Mouse (Mus musculus) hindbrain, embryonic 16.5 days (tissue): ENCODE results near the gene Ntn4. TPM values are rescaled to one million over a fixed set of nuclear protein-coding genes. Genes with fewer than 3 reads are reported as not detected.

Experiments used
- ATAC-seq: fragments of 200-750 bp; cut with Nextera tagmentation; 2 replicates; pipeline ENCODE4 v1.8.0; 2017; ENCODE audit warnings: moderate TSS enrichment, moderate library complexity
- H3K27ac ChIP-seq: fragments of 300-500 bp; sonication (generic); 2 replicates; pipeline ENCODE4 v1.5.1; 2014; ENCODE audit warnings: low read depth, mild to moderate bottlenecking, control low read depth, low read length, moderate library complexity
- H3K27me3 ChIP-seq: fragments of 300-500 bp; sonication (generic); replicated peaks from 2 replicates; pipeline ENCODE4 v1.6.1; 2014; ENCODE audit warnings: low read length; ENCODE audit not compliant: control insufficient read depth, insufficient read depth
- H3K36me3 ChIP-seq: fragments of 300-500 bp; sonication (generic); 2 replicates; pipeline ENCODE4 v1.6.1; 2014; ENCODE audit warnings: mild to moderate bottlenecking, low read length, moderate library complexity, mixed read lengths; ENCODE audit not compliant: control insufficient read depth, insufficient read depth
- H3K4me1 ChIP-seq: fragments of 300-500 bp; sonication (generic); 2 replicates; pipeline ENCODE4 v1.6.1; 2014; ENCODE audit warnings: low read depth, low read length; ENCODE audit not compliant: control insufficient read depth, insufficient read depth
- H3K4me2 ChIP-seq: fragments of 300-500 bp; sonication (generic); 2 replicates; pipeline ENCODE4 v1.6.1; 2014; ENCODE audit warnings: mild to moderate bottlenecking, low read length, control low read depth, moderate library complexity
- H3K4me3 ChIP-seq: fragments of 300-500 bp; sonication (generic); 2 replicates; pipeline ENCODE4 v1.5.1; 2014; ENCODE audit warnings: mild to moderate bottlenecking, low read length, control low read depth, moderate library complexity
- H3K9ac ChIP-seq: fragments of 300-500 bp; sonication (generic); 2 replicates; pipeline ENCODE4 v1.6.1; 2014; ENCODE audit warnings: low read depth, mild to moderate bottlenecking, control low read depth, low read length, moderate library complexity
- H3K9me3 ChIP-seq: fragments of 300-500 bp; sonication (generic); 2 replicates; pipeline ENCODE4 v1.6.1; 2014; ENCODE audit warnings: mild to moderate bottlenecking, low read length, moderate library complexity; ENCODE audit not compliant: control insufficient read depth
- WGBS: fragments of 180-500 bp; shearing (Covaris S2); extraction: QIAGEN DNeasy Blood & Tissue Kit; methylation state at CpG from one replicate; pipeline ENCODE4 v1.1.7; 2014; 5-methylcytosine and 5-hydroxymethylcytosine counted together
- polyA plus RNA-seq: library from polyadenylated mRNA; unstranded; fragments of >200 nt; fragmentation: Nextera tagmentation; extraction: Ambion mirVana; gene quantifications from 2 replicates; pipeline ENCODE4 v1.2.1, GENCODE M21; 2015

The Ntn4 gene
- polyA plus RNA-seq, 1 experiment from 2014 or later: 0.81 TPM

DNA sequence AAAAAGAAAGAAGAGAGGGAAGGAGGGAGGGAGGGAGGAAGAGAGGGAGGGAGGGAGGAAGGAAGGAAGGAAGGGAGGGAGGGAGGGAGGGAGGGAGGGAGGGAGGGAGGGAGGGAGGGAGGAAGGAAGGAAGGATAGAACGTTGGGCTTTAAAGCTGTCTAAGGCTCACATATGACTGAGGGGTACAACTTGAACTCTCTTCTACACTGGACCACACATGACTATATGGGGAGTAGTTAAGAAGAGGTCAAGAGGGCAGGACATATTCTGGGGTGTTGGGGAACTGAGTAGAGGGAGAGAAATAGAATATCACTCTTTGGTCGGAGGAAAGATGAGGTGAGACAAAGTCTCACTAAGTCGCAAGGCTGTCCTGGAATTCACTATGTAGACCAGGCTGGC, 132.0 kb downstream of the Ntn4 start:
- no peaks in the 10 kb centered on the region for H3K36me3 ChIP-seq
- H3K4me3 ChIP-seq: no peak overlapping the region
- WGBS: 70% methylated on average over 3 of the region's 3 CpGs
- no peak overlapping the region for H3K4me2 ChIP-seq
- H3K9ac ChIP-seq: no peak overlapping the region
- no peaks in the 10 kb centered on the region for H3K27me3 ChIP-seq
- peaks cover 4% of the 10 kb centered on the region; the same call in 1 of the 2 replicates for H3K4me1 ChIP-seq
- no peak overlapping the region for H3K27ac ChIP-seq
- no peak for ATAC-seq
- no peaks in the 10 kb centered on the region for H3K9me3 ChIP-seq

DNA sequence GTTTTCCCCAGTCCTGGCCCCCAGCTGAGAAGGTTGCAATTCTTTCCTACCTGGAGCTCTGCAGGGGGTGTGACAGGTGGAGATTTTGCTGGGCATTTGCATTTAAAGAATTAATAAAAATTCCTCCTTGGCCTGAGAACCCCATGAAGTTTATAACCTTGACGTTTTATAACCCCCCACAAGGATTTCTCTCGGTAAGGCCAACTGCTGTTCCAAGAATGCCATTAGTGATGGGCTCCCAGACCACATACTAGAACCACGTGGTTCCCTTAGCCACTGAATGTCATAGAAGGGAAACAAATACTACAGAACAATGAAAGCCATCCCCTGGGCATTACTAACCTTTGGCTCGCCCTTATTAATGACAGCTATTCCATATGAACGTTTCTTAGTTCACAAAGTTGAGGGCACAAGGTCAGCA, 136.3 kb downstream of the Ntn4 start:
- WGBS: 30% methylated on average over 5 of the region's 5 CpGs
- Histone ChIP-seq H3K4me3 (no peak overlapping the region), H3K9ac (no peak overlapping the region), H3K36me3 (no peaks in the 10 kb centered on the region), H3K4me2 (no peak overlapping the region), H3K27me3 (no peaks in the 10 kb centered on the region), H3K27ac (no peak overlapping the region), H3K4me1 (peaks cover 4% of the 10 kb centered on the region; the same call in 1 of the 2 replicates), H3K9me3 (no peaks in the 10 kb centered on the region)
- ATAC-seq: no peak

DNA sequence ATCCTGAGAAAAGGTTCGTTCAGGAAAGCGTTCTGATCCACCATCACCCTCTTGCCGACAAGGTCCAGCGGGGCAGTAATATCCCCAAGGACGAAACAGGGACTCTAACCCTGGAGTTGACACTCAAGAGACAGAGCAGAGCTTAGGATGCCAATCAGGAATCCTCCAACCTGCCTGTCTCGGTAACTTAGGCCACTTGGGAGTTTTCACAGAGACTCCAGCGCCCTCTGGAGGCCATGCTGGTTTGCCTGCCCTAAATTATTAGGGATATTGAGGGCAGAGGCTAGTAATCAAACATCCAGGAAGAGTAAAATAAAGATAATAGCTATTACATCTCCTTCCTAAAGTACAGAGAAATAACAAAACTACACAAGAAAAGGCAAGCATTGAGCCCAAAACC, 136.9 kb downstream of the Ntn4 start:
- H3K4me1 ChIP-seq: no peaks in the 10 kb centered on the region
- no peaks in the 10 kb centered on the region for H3K9me3 ChIP-seq
- WGBS: 49% methylated on average over 7 of the region's 7 CpGs
- H3K27ac ChIP-seq: no peak overlapping the region
- no peak for ATAC-seq
- H3K27me3 ChIP-seq: no peaks in the 10 kb centered on the region
- H3K4me3 ChIP-seq: no peak overlapping the region
- no peak overlapping the region for H3K4me2 ChIP-seq
- H3K9ac ChIP-seq: no peak overlapping the region
- no peaks in the 10 kb centered on the region for H3K36me3 ChIP-seq

DNA sequence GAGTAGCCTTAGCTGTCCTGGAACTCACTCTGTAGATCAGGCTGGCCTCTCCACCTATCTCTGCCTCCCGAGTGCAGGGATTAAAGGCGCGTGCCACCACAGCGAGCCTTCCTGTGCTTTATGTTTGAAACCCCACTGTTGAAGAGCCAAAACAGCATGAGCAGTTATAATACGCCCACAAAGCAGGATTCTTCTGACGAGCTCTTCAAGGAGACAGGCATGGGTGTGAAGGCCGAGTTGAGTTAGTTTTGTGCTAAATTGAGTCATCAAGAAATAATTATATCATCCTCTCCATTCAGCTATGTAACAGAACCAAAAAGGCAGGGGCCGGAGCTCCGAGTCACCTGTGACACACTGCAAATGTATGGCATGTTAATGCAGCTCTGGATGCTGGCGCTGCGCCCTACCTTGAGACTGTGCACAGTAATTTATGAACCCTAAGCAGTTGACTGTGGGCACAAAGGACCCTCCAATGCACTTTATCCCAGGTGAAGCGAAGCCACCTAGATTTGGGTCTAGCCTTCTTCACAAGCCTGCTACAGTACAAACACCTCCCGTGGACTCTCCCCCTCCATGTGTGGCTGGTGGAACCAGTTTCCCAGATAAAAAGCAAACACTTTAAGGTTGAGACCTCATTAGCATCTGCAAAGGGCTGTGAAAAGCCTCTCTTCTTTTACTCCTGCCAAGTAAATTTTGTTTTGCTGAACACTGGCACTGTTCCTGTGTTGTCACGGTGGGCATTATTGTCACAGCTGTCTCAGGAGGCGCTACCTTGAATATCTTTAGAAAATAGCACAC, 142.9 kb downstream of the Ntn4 start:
- no peaks in the 10 kb centered on the region for H3K27me3 ChIP-seq
- H3K4me3 ChIP-seq: no peak overlapping the region
- WGBS: 62% methylated on average over 15 of the region's 15 CpGs
- ATAC-seq: no peak
- no peaks in the 10 kb centered on the region for H3K36me3 ChIP-seq
- H3K4me1 ChIP-seq: no peaks in the 10 kb centered on the region
- no peak overlapping the region for H3K27ac ChIP-seq
- H3K9ac ChIP-seq: no peak overlapping the region
- no peak overlapping the region for H3K4me2 ChIP-seq
- H3K9me3 ChIP-seq: no peaks in the 10 kb centered on the region

Other genes with a start within 250 kb of the Ntn4 start
- gene Lta4h, start 187.3 kb upstream of the Ntn4 start, polyA plus RNA-seq: 89.8 and 92.4 TPM in 2 replicates
- gene Hal, start 151.9 kb upstream of the Ntn4 start, polyA plus RNA-seq: 0.09 and 0.19 TPM in 2 replicates
- gene Amdhd1, start 100.6 kb upstream of the Ntn4 start, polyA plus RNA-seq: 0.10 and 0.18 TPM in 2 replicates
- gene Ccdc38, start 100.0 kb upstream of the Ntn4 start, polyA plus RNA-seq: 0.19 and 0.55 TPM in 2 replicates
- 48.3 and 54.7 TPM in 2 replicates for gene Snrpf, start 51.0 kb upstream of the Ntn4 start, polyA plus RNA-seq
- gene Usp44, start 190.9 kb downstream of the Ntn4 start, polyA plus RNA-seq: 0.27 and 0.29 TPM in 2 replicates